Mouse (Mus musculus) kidney, embryonic 15.5 days (tissue): ENCODE data around the gene 6030458C11Rik. TPM values are rescaled to one million over a fixed set of nuclear protein-coding genes. Genes with fewer than 3 reads are reported as not detected.
"Not testable (repeated sequence)": the region's sequence is repeated elsewhere in the genome, so short reads cannot be mapped to it uniquely, and the experiment has no call there.

ENCODE experiments used
- ATAC-seq: fragments of 200-750 bp; cut with Nextera tagmentation; replicated peaks from 2 replicates; pipeline ENCODE4 v1.8.0; 2017; ENCODE audit warnings: moderate TSS enrichment; ENCODE audit not compliant: low FRiP score
- H3K27ac ChIP-seq: fragments of 300-500 bp; sonication (generic); 2 replicates; pipeline ENCODE4 v1.5.1; 2015; ENCODE audit warnings: mild to moderate bottlenecking, inconsistent platforms
- H3K27me3 ChIP-seq: fragments of 300-500 bp; sonication (generic); 2 replicates; pipeline ENCODE4 v1.6.1; 2015; ENCODE audit warnings: inconsistent platforms
- H3K36me3 ChIP-seq: fragments of 300-500 bp; sonication (generic); 2 replicates; pipeline ENCODE4 v1.6.1; 2015; ENCODE audit warnings: inconsistent platforms
- H3K4me1 ChIP-seq: fragments of 300-500 bp; sonication (generic); 2 replicates; pipeline ENCODE4 v1.6.1; 2015; ENCODE audit warnings: inconsistent platforms
- H3K4me2 ChIP-seq: fragments of 300-500 bp; sonication (generic); 2 replicates; pipeline ENCODE4 v1.6.1; 2015; ENCODE audit warnings: moderate library complexity, mild to moderate bottlenecking, inconsistent platforms
- H3K4me3 ChIP-seq: fragments of 300-500 bp; sonication (generic); replicated peaks from 2 replicates; pipeline ENCODE4 v1.5.1; 2015; ENCODE audit warnings: mild to moderate bottlenecking, inconsistent platforms
- H3K9ac ChIP-seq: fragments of 300-500 bp; sonication (generic); 2 replicates; pipeline ENCODE4 v1.6.1; 2015; ENCODE audit warnings: mild to moderate bottlenecking, inconsistent platforms
- H3K9me3 ChIP-seq: fragments of 300-500 bp; sonication (generic); replicated peaks from 2 replicates; pipeline ENCODE4 v1.6.1; 2016; ENCODE audit warnings: inconsistent platforms
- WGBS: fragments of 180-500 bp; shearing (Covaris S2); methylation state at CpG from one replicate; pipeline ENCODE4 v1.1.7; 2015; ENCODE audit warnings: mixed read lengths; 5-methylcytosine and 5-hydroxymethylcytosine counted together
- polyA plus RNA-seq: library from polyadenylated mRNA; unstranded; fragments of >200 nt; fragmentation: Nextera tagmentation; extraction: Ambion mirVana; gene quantifications from 2 replicates; pipeline ENCODE4 v1.2.1, GENCODE M21; 2015

The 6030458C11Rik gene
- polyA plus RNA-seq, 1 experiment from 2014 or later: 43.1 TPM

DNA sequence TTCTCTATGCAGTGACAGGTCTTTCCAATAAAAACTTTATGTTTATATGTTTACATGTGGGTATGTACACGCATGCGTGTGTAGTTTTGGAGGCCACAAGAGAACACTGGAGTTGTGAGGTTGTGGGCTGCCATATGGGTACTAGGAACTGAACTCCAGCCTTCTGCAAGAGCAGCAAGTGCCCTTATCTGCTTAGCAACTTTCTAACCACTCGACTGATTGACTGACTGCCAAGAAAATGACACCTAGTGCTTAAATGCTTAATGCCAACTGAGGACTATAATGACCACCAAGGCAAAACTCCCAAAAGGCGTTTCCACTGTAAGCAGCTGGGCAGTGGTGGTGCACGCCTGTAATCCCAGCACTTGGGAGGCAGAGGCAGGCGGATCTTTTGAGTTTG lies 15.1 kb downstream of the 6030458C11Rik start:
- peaks cover 78% of the 10 kb centered on the region for H3K36me3 ChIP-seq
- no peak overlapping the region for H3K4me3 ChIP-seq
- no peak overlapping the region for H3K9ac ChIP-seq
- no peaks in the 10 kb centered on the region for H3K27me3 ChIP-seq
- no peaks in the 10 kb centered on the region for H3K4me1 ChIP-seq
- H3K4me2 ChIP-seq: no peak overlapping the region
- H3K27ac ChIP-seq: no peak overlapping the region
- no peak for ATAC-seq
- no peaks in the 10 kb centered on the region for H3K9me3 ChIP-seq
- 90% methylated on average over 6 of the region's 6 CpGs for WGBS

- 84% methylated on average over 10 of the region's 10 CpGs for WGBS
- no peak for ATAC-seq
- no peaks in the 10 kb centered on the region for H3K27me3 ChIP-seq
Measured at GRCm38 (mm10) chr15:12807088-12807487, 17.4 kb downstream of the 6030458C11Rik start.

GRCm38 (mm10) chr15:12805071-12805470 lies 19.4 kb downstream of the 6030458C11Rik start:
- ATAC-seq: no peak
- Histone ChIP-seq H3K36me3 (peaks cover 37% of the 10 kb centered on the region), H3K9me3 (no peaks in the 10 kb centered on the region), H3K4me2 (no peak overlapping the region), H3K9ac (no peak overlapping the region), H3K4me3 (no peak overlapping the region), H3K27ac (no peak overlapping the region), H3K27me3 (no peaks in the 10 kb centered on the region), H3K4me1 (peaks cover 4% of the 10 kb centered on the region; the same call in 1 of the 2 replicates)
- WGBS: 77% methylated on average over 4 of the region's 4 CpGs

More at GRCm38 (mm10) chr15:12807088-12807487, 17.4 kb downstream of the 6030458C11Rik start:
- Histone ChIP-seq H3K9ac (no peak overlapping the region), H3K4me3 (no peak overlapping the region), H3K9me3 (no peaks in the 10 kb centered on the region), H3K36me3 (peaks cover 57% of the 10 kb centered on the region), H3K4me2 (no peak overlapping the region), H3K4me1 (peaks cover 4% of the 10 kb centered on the region; the same call in 1 of the 2 replicates), H3K27ac (no peak overlapping the region)

DNA sequence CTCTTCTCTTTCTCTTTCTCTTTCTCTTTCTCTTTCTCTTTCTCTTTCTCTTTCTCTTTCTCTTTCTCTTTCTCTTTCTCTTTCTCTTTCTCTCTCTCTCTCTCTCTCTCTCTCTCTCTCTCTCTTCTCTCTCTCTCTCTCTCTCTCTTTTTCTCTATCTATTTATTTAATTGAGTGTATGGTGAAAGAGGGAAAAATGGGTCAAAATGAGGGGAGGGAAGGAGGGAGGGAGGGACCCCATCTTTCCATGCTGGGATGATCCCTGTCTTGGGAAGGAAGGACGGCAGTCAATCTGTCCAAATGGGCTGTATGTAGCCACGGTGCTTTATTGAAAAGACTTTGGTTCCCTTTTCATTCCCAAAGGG lies 23.3 kb downstream of the 6030458C11Rik start:
- not testable (repeated sequence) for H3K9me3 ChIP-seq, H3K27me3 ChIP-seq, H3K36me3 ChIP-seq, ATAC-seq, H3K9ac ChIP-seq, H3K4me1 ChIP-seq, H3K27ac ChIP-seq, H3K4me2 ChIP-seq, H3K4me3 ChIP-seq
- WGBS: 79% methylated on average over 2 of the region's 2 CpGs

- 43% methylated on average over 15 of the region's 15 CpGs for WGBS
- Histone ChIP-seq H3K4me1 (peaks cover 4% of the 10 kb centered on the region; the same call in 1 of the 2 replicates), H3K27ac (no peak overlapping the region), H3K4me2 (no peak overlapping the region), H3K9me3 (no peaks in the 10 kb centered on the region), H3K27me3 (no peaks in the 10 kb centered on the region), H3K36me3 (no peaks in the 10 kb centered on the region), H3K9ac (no peak overlapping the region), H3K4me3 (no peak overlapping the region)
- no peak for ATAC-seq
Measured at GRCm38 (mm10) chr15:12800405-12801141, 23.9 kb downstream of the 6030458C11Rik start.

GRCm38 (mm10) chr15:12798043-12798442 lies 26.4 kb downstream of the 6030458C11Rik start:
- Histone ChIP-seq H3K27ac (no peak overlapping the region), H3K27me3 (no peaks in the 10 kb centered on the region)
- WGBS: 78% methylated on average over 6 of the region's 6 CpGs

GRCm38 (mm10) chr15:12795909-12796470 lies 28.5 kb downstream of the 6030458C11Rik start:
- H3K9me3 ChIP-seq: no peaks in the 10 kb centered on the region

More at GRCm38 (mm10) chr15:12798043-12798442, 26.4 kb downstream of the 6030458C11Rik start:
- Histone ChIP-seq H3K9ac (no peak overlapping the region), H3K9me3 (no peaks in the 10 kb centered on the region), H3K36me3 (no peaks in the 10 kb centered on the region), H3K4me1 (peaks cover 4% of the 10 kb centered on the region; the same call in 1 of the 2 replicates), H3K4me3 (no peak overlapping the region), H3K4me2 (no peak overlapping the region)
- ATAC-seq: no peak

GRCm38 (mm10) chr15:12795457-12795894 lies 29.0 kb downstream of the 6030458C11Rik start:
- WGBS: under 1% methylated on average over 2 of the region's 2 CpGs
- no peak for ATAC-seq
- H3K4me3 ChIP-seq: no peak overlapping the region
- no peaks in the 10 kb centered on the region for H3K4me1 ChIP-seq
- H3K4me2 ChIP-seq: no peak overlapping the region
- no peaks in the 10 kb centered on the region for H3K9me3 ChIP-seq
- H3K27me3 ChIP-seq: no peaks in the 10 kb centered on the region
- no peaks in the 10 kb centered on the region for H3K36me3 ChIP-seq
- no peak overlapping the region for H3K27ac ChIP-seq
- H3K9ac ChIP-seq: no peak overlapping the region

More at GRCm38 (mm10) chr15:12795909-12796470, 28.5 kb downstream of the 6030458C11Rik start:
- no peak overlapping the region for H3K27ac ChIP-seq
- H3K4me2 ChIP-seq: no peak overlapping the region
- ATAC-seq: no peak
- H3K4me3 ChIP-seq: no peak overlapping the region
- H3K27me3 ChIP-seq: no peaks in the 10 kb centered on the region
- H3K36me3 ChIP-seq: no peaks in the 10 kb centered on the region
- WGBS: 55% methylated on average over 13 of the region's 13 CpGs
- no peaks in the 10 kb centered on the region for H3K4me1 ChIP-seq
- no peak overlapping the region for H3K9ac ChIP-seq

DNA sequence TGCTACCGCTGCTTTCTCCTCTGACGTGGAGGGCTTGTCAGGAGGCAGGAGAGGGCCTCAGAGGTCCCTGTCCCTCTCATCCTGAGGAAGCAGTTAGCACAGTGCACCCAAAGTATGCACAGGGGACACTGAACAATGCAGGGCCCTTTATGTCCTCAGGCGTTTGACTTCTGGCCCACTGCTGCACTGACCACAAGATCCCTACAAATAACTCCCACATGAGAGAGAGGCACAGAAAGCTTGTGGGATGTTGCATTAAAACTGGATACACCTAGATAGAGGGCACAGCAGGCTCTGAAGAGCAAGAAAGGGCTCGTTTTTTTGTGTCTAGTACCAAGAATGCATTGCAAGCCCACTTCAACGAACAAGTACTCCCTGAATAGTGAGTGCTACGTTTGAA lies 30.1 kb downstream of the 6030458C11Rik start:
- 71% methylated on average over 6 of the region's 6 CpGs for WGBS

DNA sequence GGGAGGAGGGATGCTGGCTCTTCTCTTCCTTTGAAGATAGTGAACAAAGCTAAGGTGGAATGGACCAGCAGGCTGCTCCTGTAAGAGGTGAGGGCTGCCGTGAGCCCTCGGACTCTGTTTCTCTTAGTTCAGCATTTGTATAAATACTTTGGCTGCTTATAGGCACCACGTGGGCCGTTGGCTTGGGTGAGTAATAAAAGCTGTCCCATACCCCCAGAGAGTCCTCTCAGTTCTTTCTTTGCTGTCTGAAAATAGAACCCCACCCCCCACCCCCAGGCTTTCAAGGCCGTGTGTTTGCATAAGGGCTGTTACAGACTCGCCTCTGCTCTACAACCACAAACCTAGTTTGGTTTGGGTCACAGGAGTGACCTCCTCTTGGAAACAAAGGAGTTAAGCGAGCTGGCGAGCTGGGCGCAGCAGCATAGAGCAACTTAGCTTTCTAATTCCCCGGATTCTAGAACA lies 35.0 kb downstream of the 6030458C11Rik start:
- 0 out of 2 replicates have a peak, but pooled peaks have one; percentile 54 for ATAC-seq
- 0 out of 2 replicates have a peak overlapping the region, but pooled peaks have one; percentile 21 for H3K4me2 ChIP-seq
- H3K4me3 ChIP-seq: no peak overlapping the region
- H3K27ac ChIP-seq: no peak overlapping the region
- no peak overlapping the region for H3K9ac ChIP-seq
- peaks cover 5% of the 10 kb centered on the region; the same call in 1 of the 2 replicates for H3K4me1 ChIP-seq
- no peaks in the 10 kb centered on the region for H3K36me3 ChIP-seq
- no peaks in the 10 kb centered on the region for H3K27me3 ChIP-seq
- 15% methylated on average over 10 of the region's 10 CpGs for WGBS
- H3K9me3 ChIP-seq: no peaks in the 10 kb centered on the region

More for the DNA sequence above, 30.1 kb downstream of the 6030458C11Rik start:
- Histone ChIP-seq H3K27ac (no peak overlapping the region), H3K4me2 (no peak overlapping the region), H3K36me3 (no peaks in the 10 kb centered on the region), H3K4me3 (no peak overlapping the region), H3K9me3 (no peaks in the 10 kb centered on the region), H3K9ac (no peak overlapping the region), H3K4me1 (peaks cover 3% of the 10 kb centered on the region; the same call in 1 of the 2 replicates), H3K27me3 (no peaks in the 10 kb centered on the region)
- no peak for ATAC-seq

- no peaks in the 10 kb centered on the region for H3K36me3 ChIP-seq
- ATAC-seq: no peak
- H3K9ac ChIP-seq: no peak overlapping the region
- WGBS: 75% methylated on average over 5 of the region's 5 CpGs
- H3K9me3 ChIP-seq: no peaks in the 10 kb centered on the region
- no peak overlapping the region for H3K27ac ChIP-seq
- H3K4me1 ChIP-seq: peaks cover 5% of the 10 kb centered on the region; the same call in 1 of the 2 replicates
- H3K4me2 ChIP-seq: no peak overlapping the region
- no peaks in the 10 kb centered on the region for H3K27me3 ChIP-seq
- H3K4me3 ChIP-seq: no peak overlapping the region
Measured at GRCm38 (mm10) chr15:12788536-12788935, 35.9 kb downstream of the 6030458C11Rik start.

GRCm38 (mm10) chr15:12781729-12782326 lies 42.6 kb downstream of the 6030458C11Rik start:
- Histone ChIP-seq H3K9me3 (no peaks in the 10 kb centered on the region), H3K9ac (no peak overlapping the region), H3K36me3 (no peaks in the 10 kb centered on the region), H3K4me3 (no peak overlapping the region), H3K27ac (no peak overlapping the region), H3K4me2 (no peak overlapping the region), H3K4me1 (no peaks in the 10 kb centered on the region), H3K27me3 (no peaks in the 10 kb centered on the region)
- WGBS: 47% methylated on average over 15 of the region's 16 CpGs
- no peak for ATAC-seq
